Mouse (Mus musculus) mesoderm, embryonic 11.5 days (tissue): ENCODE results near the gene Men1.
"Not testable (repeated sequence)": the region's sequence is repeated elsewhere in the genome, so short reads cannot be mapped to it uniquely, and the experiment has no call there.

ENCODE experiments used
- DNase-seq: peaks from one replicate; pipeline ENCODE4 v3.0.0-alpha.2; 2012; ENCODE audit warnings: low read depth, low spot score

Men1 gene

DNA sequence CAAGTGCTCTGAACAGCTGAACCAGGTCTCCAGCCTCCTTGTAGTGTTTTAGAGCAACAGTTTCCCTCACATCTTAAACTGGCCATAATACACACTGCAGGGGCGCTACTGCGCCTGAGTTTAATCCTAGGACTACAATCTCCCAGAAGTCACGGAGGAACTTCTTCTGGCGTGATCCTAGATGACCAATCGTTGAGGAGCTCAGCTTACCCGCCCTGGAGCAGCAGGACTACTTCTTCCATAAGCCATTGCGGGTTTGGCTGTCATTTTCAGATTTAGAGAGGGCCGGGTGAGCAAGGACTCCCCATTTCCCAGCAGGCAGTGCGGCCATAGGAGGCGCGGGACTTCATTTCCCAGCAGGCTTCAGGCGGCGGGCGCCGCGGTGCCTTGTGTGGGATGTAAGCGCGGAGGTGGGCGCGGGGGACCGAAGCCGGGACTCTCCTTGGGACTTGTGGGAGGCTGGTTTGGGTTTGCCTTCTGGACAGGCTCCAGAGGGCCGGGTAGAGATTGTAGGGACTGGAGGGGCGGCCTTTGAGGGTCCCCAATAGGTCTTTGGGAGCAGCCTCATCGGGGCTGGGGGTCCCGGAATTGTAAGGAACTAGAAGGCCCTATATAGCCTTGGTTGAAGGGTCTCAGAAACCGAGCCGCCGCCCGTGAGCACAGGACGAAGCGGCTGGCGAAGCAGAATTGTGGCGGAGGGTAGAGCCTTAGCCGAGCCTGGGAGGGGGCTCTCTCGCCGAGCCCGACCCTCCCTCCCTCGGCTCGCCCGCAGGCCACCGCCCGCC lies at the start of gene Men1:
TSS of gene Men1 (plus strand) at position 307 of the 785 bp plus-strand sequence.
- DNase-seq = peak; percentile 97

DNA sequence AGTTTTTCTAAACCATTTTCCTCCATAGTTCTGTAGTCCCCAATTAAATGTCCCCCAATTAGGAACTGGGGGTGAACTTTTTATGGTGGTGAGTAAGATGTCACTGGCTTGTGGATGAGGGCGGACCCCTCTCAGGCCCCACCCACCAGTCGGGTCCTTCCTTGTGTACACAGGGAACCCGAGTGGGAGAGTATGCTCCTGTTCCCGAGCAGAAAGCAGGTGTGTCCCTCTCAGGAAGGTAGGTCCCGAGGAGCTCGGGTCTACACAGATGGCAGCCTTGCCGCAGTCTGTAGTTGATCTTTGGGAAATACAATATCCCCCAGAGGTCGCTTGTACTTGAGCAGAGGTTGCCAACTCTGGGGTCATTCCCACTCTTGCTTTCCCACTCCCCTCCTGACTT lies 49.6 kb upstream of the Men1 start:
- DNase-seq = no peak

DNA sequence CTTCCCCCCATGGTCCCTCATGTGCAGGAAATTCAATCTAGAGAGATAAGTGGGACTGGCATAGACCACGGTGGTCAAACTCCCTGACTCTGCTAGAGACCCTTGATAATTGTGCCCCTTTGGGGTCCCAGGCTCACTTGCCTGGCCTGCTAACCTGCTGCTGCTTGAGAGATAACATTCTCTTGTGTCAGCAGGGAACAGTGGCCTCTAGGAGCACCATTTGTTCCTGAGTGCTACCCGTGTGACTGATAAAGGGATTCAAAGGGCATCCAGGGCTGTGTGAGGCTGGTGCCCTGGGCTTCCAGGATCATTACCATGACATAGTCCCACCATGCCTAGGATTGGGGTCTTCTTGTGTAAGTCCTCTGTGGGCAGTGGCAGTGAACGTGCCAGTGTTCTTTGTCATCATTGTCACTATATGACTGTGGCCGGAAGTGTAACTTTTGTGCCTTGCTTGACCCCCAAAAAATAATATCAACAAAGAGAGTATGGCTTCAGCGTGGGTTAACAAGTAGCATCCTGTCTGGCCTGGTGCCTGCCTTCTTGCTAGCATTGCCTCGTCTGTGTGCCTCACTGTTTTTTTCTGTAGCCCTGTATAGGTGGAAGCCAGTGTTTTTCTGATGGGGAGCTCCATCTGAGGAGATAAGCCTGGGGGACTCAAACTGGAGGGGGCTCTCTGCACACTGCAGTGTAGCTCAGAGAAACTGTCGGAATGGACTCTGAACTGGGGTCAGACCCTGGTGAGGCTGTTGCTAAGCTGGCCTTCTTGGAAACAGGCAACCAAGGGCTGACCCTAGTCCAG lies 48.9 kb upstream of the Men1 start:
- DNase-seq = no peak

- no peak for DNase-seq
Measured at GRCm38 (mm10) chr19:6286434-6287401, 48.1 kb upstream of the Men1 start.

DNA sequence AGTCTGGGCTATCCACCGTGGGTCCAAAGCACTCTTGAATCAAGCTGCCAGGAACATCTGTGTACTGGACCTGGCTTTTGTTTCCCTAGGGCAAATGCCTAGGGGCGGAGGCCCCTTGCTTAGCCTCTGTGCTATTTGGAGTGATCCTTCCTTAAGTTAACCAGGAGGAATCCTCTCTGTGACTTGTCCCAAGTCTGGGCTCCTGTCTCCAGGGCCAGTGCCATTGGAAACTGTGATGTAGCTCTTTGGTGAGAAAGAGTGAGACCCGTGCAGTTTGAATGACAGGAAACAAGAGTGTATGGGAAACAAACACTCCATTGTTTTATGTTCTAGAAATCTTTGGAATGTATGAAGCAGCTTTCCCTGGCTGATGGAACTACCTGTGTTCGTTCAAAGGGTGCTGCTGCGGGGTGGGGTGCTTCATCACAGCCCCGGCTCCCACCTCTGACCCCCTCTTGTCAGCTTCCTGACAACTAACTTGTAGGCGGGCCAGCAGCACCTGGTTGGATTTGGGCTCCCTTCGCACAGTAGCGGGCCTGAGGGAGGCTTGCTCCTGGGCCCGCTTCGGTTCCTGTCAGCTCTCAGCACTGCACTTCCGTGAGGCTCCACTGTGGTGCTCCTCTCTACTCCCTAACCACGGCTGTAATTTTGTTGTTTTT lies 46.4 kb upstream of the Men1 start:
- no peak for DNase-seq

DNA sequence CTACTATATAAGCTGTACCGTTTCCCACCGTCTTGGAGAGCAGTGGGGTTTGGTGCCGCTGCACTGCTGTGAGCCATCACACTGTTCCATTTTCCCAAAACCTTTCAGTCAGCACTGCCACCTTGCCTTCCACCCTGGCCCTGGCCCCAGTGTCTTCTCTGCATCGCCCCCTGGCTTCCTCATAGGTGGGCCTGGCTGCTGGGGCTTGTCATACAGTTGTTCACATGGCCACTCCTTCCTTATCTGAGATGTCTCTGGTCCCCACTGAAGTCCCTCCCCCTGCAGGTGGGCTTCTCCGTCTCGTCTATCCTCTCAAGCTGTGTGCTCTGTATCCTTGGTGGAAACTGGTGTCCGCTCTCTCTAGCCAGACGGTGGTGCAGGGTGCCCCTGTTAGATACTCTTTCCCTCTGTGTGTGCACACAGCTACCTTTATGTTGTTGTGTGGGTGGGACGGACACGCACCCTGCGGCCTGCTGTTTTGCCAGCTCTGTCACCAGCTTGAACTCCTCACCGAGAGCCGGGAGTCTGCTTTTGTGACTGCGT lies 45.0 kb upstream of the Men1 start:
- DNase-seq = no peak

DNA sequence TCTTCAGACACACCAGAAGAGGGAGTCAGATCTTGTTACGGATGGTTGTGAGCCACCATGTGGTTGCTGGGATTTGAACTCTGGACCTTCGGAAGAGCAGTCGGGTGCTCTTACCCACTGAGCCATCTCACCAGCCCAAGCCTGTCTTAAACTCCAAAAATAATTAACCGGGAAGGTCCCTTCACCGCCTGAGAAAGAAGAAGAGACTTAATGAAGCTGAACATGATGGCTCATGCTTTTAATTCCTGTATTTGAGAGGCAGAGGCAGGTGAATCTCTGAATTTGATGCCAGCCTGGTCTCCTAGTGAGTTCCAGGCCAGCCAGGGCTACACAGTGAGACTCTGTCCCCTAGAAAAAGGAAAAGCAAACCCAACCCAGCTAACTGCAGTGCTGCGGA lies 44.1 kb upstream of the Men1 start:
- not testable (repeated sequence) for DNase-seq

DNA sequence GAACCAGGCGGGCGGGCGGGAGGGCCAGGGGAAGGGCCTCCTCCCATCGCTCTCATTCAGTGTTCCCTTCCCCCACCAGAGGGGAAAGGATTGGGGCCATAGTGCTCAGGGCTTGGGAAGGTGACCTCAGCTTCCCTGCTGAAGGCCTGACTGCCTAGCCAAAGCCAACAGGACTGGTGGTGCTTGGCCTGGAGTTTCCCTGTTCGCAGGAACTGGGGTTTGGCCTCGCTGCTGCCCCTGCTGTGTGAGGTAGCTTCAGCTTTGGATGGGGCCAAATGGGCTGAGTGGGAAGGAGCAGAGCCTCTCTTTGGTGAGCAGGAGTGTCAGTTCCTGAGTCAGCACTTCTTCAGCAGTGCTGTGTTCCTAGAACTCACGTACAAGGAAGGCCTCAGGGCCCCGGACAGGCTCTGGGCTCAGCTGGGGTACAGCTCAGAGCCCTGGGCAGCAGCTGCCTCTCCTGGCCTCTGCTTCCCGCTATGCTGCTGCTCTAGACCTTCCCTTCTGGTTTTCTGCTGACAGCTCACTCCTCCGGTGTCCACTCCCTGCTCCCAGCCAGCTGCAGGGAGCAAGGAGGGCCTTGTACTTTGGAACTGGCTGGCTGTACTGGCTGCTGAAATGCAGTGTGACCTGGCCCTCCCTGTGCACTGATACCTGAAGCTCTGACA lies 43.5 kb upstream of the Men1 start:
- DNase-seq = no peak

DNA sequence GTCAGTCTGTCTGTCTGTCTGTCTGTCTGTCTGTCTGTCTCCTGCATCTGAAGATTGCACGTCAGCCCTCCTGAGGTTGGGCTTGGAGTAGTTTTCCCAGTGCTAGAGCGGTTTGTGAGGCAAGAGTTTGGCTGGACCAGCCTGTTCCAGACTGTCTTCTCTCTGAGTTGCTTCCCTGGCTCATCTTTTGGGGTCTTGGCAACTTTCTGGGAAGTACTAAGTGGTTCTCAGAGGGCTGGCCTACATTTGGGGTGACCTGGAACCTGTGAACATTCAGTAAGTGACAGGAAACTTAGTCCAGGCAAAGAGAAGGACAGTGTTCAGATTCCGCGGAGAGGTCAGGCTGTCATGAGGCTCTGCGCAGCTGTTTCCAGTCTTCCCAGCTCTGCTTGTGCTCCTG lies 42.5 kb upstream of the Men1 start:
- DNase-seq = no peak

- DNase-seq = no peak
Measured at GRCm38 (mm10) chr19:6294301-6294700, 40.5 kb upstream of the Men1 start.

DNA sequence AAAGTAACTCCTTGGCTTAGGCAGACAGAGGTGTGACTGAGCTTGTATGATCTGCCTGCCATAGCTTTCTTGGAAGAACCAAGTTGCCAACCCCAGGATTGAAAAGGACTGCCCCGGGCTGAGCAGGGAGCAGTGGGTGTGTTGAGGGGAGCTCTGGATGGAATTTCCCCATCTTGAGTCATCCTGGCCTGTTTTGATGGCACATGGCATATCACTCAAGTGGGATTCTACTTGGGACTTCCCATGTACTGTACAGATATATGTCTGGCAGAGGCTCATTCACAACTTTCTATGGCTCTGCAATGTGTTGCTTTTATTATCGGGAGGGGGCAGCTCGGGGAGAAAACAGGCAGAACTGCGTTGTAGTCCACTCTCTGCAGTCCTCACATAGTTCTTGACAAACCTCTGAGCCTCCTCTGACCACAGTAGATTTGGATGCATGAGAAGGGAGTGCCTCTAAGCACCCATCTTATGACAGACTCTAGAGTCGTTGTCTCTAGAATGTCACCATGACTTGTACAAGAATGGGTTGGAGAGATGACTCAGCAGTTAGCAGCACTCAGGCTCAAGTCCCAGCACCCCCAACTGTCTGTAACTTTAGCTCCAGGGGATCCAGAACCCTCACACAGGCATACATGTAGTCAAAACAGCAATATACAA lies 38.1 kb upstream of the Men1 start:
- no peak for DNase-seq

DNA sequence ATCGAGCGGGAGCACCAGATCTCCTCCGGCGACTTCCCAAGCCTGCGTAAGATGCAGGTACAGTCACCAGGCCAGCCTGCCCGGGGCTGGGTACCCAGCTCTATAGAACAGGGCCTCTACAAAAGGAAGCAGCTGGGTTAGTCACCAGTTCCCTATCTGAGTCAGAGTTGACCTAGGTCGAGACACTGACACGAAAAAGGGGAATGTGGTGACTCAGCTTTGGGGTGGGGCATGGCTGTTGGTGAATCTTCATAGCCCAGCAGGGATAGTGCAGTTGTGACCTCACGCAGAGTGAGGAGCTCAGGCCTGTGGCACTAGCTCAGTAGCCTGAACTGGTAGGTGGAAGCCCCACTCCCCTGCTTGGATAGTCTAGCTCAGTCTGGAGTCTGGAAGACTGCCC lies 37.1 kb upstream of the Men1 start:
- no peak for DNase-seq

DNA sequence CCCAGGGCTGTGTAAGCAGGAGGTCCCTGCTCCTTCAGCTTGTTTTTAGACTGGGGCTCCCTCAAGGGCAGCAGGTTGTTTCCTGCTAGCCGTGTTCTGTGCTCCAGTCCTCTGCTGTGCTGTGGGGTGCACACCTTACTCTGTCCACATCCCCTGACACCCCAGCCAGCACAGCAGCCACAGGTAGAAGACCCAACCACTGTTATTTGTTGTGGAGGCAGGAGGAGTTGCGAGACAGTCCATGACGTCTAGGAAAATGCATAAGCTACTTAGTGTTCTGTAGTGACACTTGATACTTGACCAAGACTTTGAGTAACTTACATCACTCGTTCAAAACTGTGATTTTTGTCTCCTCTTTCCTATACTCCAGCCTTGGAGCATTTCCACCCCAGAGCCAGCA lies 35.8 kb upstream of the Men1 start:
- DNase-seq = no peak

DNA sequence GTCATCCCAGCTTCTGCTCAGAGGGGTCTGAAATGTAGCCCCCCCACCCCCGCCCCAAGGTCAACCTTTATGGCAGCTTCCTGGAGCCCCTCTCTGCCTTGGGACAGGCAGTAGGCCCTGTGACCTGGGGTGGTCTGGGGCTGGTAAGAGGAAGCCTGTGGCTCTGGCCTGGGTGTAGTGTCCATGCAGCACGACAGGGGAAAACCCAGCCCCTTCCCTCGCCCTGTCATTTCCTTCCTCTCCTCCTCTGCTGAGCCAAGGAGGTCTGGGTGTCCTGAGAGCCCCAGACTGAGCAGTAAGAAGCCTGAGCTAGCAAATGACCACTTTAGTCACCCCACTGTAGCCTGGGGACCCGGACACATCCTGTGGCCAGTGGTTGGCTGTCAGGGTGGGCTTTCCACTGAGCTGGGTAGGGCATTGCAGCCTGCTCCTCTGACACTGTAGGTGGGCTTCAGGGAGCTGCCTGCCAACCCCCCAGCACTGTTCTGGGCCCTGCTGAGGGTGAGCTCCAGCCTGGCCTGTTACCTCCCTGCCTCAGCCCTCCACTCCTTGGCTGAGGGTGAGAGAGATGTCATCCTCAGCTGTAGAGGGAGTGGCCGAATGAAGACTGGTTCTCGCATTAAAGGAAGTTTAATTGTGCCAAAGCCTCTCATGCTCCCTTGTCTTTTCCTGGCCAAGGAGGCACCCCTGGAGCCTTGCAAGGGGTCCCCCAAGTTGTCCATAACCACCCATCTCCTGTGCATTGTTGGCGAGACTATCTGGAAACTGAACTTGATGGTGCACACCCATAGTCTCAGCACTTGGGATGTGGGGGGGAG lies 35.1 kb upstream of the Men1 start:
- no peak for DNase-seq

DNA sequence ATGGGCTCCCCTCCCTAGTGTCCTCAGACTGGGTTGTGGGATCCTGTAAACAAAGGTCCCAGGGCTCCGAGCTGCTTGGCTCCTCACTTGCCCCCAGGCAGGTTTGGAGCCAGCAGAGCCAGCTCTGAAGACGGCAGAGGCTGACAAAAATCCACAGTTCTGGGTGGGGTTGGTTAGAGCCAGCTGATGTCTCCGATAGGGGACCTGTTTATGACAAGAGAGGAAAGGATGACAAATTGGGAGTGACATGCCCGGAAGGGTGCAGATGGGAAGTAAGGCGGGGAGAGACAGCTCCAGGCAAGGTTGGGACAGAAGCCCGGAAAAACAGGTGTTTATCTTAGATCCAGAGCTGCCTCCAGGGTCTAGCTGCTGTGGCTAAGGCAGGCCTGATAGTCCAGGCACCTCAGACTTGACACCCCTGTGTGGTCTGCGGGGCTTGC lies 34.4 kb upstream of the Men1 start:
- no peak for DNase-seq

DNA sequence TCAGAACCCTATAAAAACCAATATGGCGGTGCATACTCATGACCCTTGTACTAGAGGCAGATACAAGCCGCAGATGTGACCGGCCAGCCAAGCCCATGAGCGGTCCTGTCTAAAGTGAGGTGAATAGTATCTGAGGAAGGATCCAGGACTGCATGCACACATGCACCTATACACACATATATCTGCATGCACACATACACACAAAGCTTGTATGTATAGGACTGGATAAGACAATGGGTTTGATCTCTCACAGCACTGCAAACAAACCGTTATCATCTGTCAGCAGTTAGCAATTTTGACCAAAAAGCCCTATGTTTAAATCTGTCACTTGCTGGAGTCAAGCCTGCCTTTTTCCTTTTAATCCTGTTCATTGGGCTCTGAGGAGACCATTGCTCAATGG lies 32.7 kb upstream of the Men1 start:
- DNase-seq = no peak

- peak; percentile 50 for DNase-seq
Measured at GRCm38 (mm10) chr19:6302522-6302921, 32.3 kb upstream of the Men1 start.

- DNase-seq = no peak
Measured at GRCm38 (mm10) chr19:6303831-6304230, 30.9 kb upstream of the Men1 start.
